Mouse (Mus musculus) liver, postnatal 0 days (tissue): ENCODE measurements around the gene Gsdma3. TPM values are rescaled to one million over a fixed set of nuclear protein-coding genes. Genes with fewer than 3 reads are reported as not detected.

Experiments
- ATAC-seq: fragments of 200-750 bp; cut with Nextera tagmentation; 2 replicates; pipeline ENCODE4 v1.8.0; 2017; ENCODE audit warnings: mild to moderate bottlenecking, moderate library complexity
- DNase-seq: peaks from one replicate; pipeline ENCODE4 v3.0.0-alpha.2; 2016
- H3K27ac ChIP-seq: fragments of 300-500 bp; sonication (generic); 2 replicates; pipeline ENCODE4 v1.5.1; 2014; ENCODE audit warnings: antibody characterized with exemption, moderate library complexity, mild to moderate bottlenecking, low read depth
- H3K27me3 ChIP-seq: fragments of 300-500 bp; sonication (generic); 2 replicates; pipeline ENCODE4 v1.6.1; 2014; ENCODE audit warnings: low read length, control low read depth, mixed read lengths; ENCODE audit not compliant: insufficient read depth
- H3K36me3 ChIP-seq: fragments of 300-500 bp; sonication (generic); replicated peaks from 2 replicates; pipeline ENCODE4 v1.6.1; 2014; ENCODE audit warnings: mild to moderate bottlenecking, control low read depth, low read length, moderate library complexity, mixed read lengths; ENCODE audit not compliant: insufficient read depth
- H3K4me1 ChIP-seq: fragments of 300-500 bp; sonication (generic); 2 replicates; pipeline ENCODE4 v1.6.1; 2014; ENCODE audit warnings: antibody characterized with exemption, mild to moderate bottlenecking, control low read depth; ENCODE audit not compliant: insufficient read depth
- H3K4me2 ChIP-seq: fragments of 300-500 bp; sonication (generic); 2 replicates; pipeline ENCODE4 v1.6.1; 2014; ENCODE audit warnings: low read depth, mild to moderate bottlenecking, low read length, moderate library complexity, mixed read lengths
- H3K4me3 ChIP-seq: fragments of 300-500 bp; sonication (generic); 2 replicates; pipeline ENCODE4 v1.5.1; 2014; ENCODE audit warnings: low read depth, low read length
- H3K9ac ChIP-seq: fragments of 300-500 bp; sonication (generic); replicated peaks from 2 replicates; pipeline ENCODE4 v1.6.1; 2014; ENCODE audit warnings: mild to moderate bottlenecking, moderate library complexity
- H3K9me3 ChIP-seq: fragments of 300-500 bp; sonication (generic); 2 replicates; pipeline ENCODE4 v1.6.1; 2016; ENCODE audit warnings: mild to moderate bottlenecking, control low read depth, low read length, mixed read lengths
- CTCF ChIP-seq: sonication (generic); IDR thresholded peaks from 2 replicates; pipeline ENCODE4 v1.5.1; 2016; ENCODE audit warnings: antibody characterized with exemption, low read depth
- EP300 ChIP-seq: IDR thresholded peaks from 2 replicates; pipeline ENCODE4 v1.6.1; 2016; ENCODE audit warnings: antibody characterized with exemption, low read depth, mild to moderate bottlenecking
- WGBS: fragments of 180-500 bp; shearing (Covaris S2); extraction: QIAGEN DNeasy Blood & Tissue Kit; methylation state at CpG from one replicate; pipeline ENCODE4 v1.1.7; 2014; ENCODE audit not compliant: insufficient replicate concordance; 5-methylcytosine and 5-hydroxymethylcytosine counted together
- polyA plus RNA-seq: library from polyadenylated mRNA; unstranded; fragments of >200 nt; fragmentation: Nextera tagmentation; extraction: Ambion mirVana; gene quantifications from 2 replicates; pipeline ENCODE4 v1.2.1, GENCODE M21; 2015

The Gsdma3 gene
- polyA plus RNA-seq, 1 experiment from 2014 or later: not detected

DNA sequence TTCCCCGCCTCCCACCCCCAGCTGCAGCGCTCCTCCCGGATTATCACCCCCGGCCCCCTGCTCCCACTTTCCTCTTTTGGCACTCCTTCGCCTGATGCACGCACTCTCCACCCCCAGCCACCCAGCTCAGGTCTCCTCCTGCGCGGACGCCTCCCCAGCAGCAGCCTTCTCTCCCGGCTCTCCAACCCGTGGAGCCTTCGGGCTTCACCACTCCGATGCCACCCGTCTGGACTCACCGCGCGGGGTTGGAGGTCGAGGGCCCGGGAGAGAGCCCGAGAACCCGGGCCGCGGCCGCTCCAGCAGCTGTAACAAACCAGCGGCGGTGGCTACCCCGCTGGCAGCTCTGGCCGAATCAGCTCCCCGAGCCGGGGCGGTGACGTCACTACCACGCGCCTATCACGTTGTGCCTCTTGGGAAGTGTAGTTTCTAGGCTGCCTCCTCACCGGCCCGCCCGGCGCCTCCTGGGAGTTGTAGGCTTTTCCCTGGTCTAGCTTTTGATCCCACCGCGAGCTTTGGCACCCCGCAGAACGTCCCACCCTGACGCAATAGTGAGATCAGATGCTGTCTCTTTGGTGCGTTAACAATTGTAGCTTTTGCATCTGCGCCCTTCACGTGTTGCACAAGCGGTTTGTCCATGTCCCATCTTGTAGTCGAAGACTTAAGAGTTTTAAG, 39.1 kb upstream of the Gsdma3 start, which contains the start of gene Ormdl3:
TSS of gene Ormdl3 (minus strand) at position 477 of the 672 bp plus-strand sequence.
- H3K36me3 ChIP-seq: peaks cover 5% of the 10 kb centered on the region
- no peaks in the 10 kb centered on the region for H3K9me3 ChIP-seq
- TF ChIP-seq CTCF (no peak), EP300 (no peak; the same call in 1 of the 2 replicates)
- 1% methylated on average over 47 of the region's 49 CpGs for WGBS
- DNase-seq (peak; percentile 99), ATAC-seq (peak; percentile 82)
- no peaks in the 10 kb centered on the region for H3K27me3 ChIP-seq
- peaks cover 46% of the 10 kb centered on the region for H3K4me1 ChIP-seq
- H3K4me2 ChIP-seq: peak within 1 kb of the TSS; percentile 88
- H3K27ac ChIP-seq: peak within 1 kb of the TSS; percentile 95
- peak within 1 kb of the TSS; percentile 88 for H3K9ac ChIP-seq
- H3K4me3 ChIP-seq: peak within 1 kb of the TSS; percentile 94

GRCm38 (mm10) chr11:98587684-98588546, 38.2 kb upstream of the Gsdma3 start:
- no peaks in the 10 kb centered on the region for H3K27me3 ChIP-seq
- WGBS: 10% methylated on average over 20 of the region's 20 CpGs

GRCm38 (mm10) chr11:98588833-98589281, 37.3 kb upstream of the Gsdma3 start:
- DNase-seq (no peak), ATAC-seq (no peak)
- H3K36me3 ChIP-seq: no peaks in the 10 kb centered on the region
- peaks cover 43% of the 10 kb centered on the region for H3K4me1 ChIP-seq
- peak overlapping the region; percentile 95 for H3K27ac ChIP-seq
- H3K4me2 ChIP-seq: peak overlapping the region; percentile 88
- TF ChIP-seq CTCF: no peak
- no peak for TF ChIP-seq EP300
- no peak overlapping the region; the same call in 1 of the 2 replicates for H3K9ac ChIP-seq
- no peak overlapping the region for H3K4me3 ChIP-seq
- H3K9me3 ChIP-seq: no peaks in the 10 kb centered on the region
- WGBS: 55% methylated on average over 6 of the region's 6 CpGs
- no peaks in the 10 kb centered on the region for H3K27me3 ChIP-seq

More at GRCm38 (mm10) chr11:98587684-98588546, 38.2 kb upstream of the Gsdma3 start:
- peak overlapping the region; percentile 88 for H3K4me2 ChIP-seq
- H3K4me3 ChIP-seq: peak overlapping the region; percentile 94
- DNase-seq (peak; percentile 86), ATAC-seq (peak; percentile 42)
- H3K4me1 ChIP-seq: peaks cover 44% of the 10 kb centered on the region
- H3K9ac ChIP-seq: peak overlapping the region; percentile 62
- no peak for TF ChIP-seq CTCF
- peak; percentile 73 for TF ChIP-seq EP300
- peaks cover 2% of the 10 kb centered on the region for H3K36me3 ChIP-seq
- peak overlapping the region; percentile 95 for H3K27ac ChIP-seq
- H3K9me3 ChIP-seq: no peaks in the 10 kb centered on the region

DNA sequence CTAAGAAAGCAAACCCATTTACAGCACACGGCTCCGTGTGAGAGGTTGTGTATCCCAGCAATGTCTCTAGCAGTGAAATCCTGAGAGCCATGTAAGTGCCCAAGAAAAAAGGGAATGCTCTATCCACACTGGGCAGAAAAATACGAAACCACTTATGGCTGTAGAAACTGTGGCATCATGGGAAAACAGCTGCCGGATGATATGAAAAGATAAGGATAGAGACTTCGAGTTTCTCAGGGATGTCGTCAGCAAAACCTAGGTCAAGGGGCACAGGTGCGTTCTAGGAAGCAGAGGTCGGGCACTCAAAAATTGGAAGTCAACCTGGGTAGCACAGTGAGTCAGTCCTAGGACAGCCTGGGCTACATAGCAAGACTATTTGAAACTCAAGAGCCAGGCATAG, 36.9 kb upstream of the Gsdma3 start:
- WGBS: 66% methylated on average over 8 of the region's 8 CpGs
- H3K4me2 ChIP-seq: peak overlapping the region; percentile 88; the same call in 1 of the 2 replicates
- peak overlapping the region; percentile 95; the same call in 1 of the 2 replicates for H3K27ac ChIP-seq
- no peak for DNase-seq
- H3K4me1 ChIP-seq: peaks cover 39% of the 10 kb centered on the region
- H3K4me3 ChIP-seq: no peak overlapping the region
- H3K9me3 ChIP-seq: no peaks in the 10 kb centered on the region
- no peak for ATAC-seq
- H3K36me3 ChIP-seq: no peaks in the 10 kb centered on the region
- H3K27me3 ChIP-seq: no peaks in the 10 kb centered on the region
- TF ChIP-seq CTCF (no peak), EP300 (peak; percentile 9; the same call in 1 of the 2 replicates)
- H3K9ac ChIP-seq: no peak overlapping the region

GRCm38 (mm10) chr11:98590548-98591445, 35.4 kb upstream of the Gsdma3 start:
- H3K4me1 ChIP-seq: peaks cover 24% of the 10 kb centered on the region
- TF ChIP-seq CTCF: no peak
- no peak for TF ChIP-seq EP300
- 78% methylated on average over 19 of the region's 19 CpGs for WGBS
- no peak overlapping the region for H3K4me2 ChIP-seq
- H3K27ac ChIP-seq: no peak overlapping the region
- H3K36me3 ChIP-seq: no peaks in the 10 kb centered on the region
- no peak overlapping the region for H3K9ac ChIP-seq
- ATAC-seq (no peak), DNase-seq (no peak)
- H3K4me3 ChIP-seq: no peak overlapping the region
- no peaks in the 10 kb centered on the region for H3K27me3 ChIP-seq
- no peaks in the 10 kb centered on the region for H3K9me3 ChIP-seq
